Mouse (Mus musculus): Measurements from ENCODE around the gene Pde10a. TPM values are rescaled to one million over a fixed set of nuclear protein-coding genes. Genes with fewer than 3 reads are reported as not detected.
A peak's percentile ranks its signal among the peaks of the same experiment; 100 is the strongest.

Gene Pde10a
- polyA plus RNA-seq, 1 experiment from 2014 or later, result 0.88 TPM

GRCm38 (mm10) chr17:8728646-8729045 lies 203.5 kb downstream of the Pde10a start:
- H3K4me2 ChIP-seq (ENCODE audit: low read depth, low read length), result no peak overlapping the region
- no peaks in the 10 kb centered on the region for H3K4me1 ChIP-seq (replicated peaks; ENCODE audit: control insufficient read depth, insufficient read depth, low read length)
- H3K27me3 ChIP-seq (ENCODE audit: control insufficient read depth, insufficient read depth, low read depth, low read length), result no peaks in the 10 kb centered on the region
- WGBS, result 45% methylated on average over 7 of the region's 7 CpGs
- no peak overlapping the region for H3K4me3 ChIP-seq (ENCODE audit: low read length)
- no peaks in the 10 kb centered on the region for H3K36me3 ChIP-seq (ENCODE audit: control insufficient read depth, insufficient read depth, low read length)
- H3K27ac ChIP-seq (ENCODE audit: low read length), result no peak overlapping the region
- no peaks in the 10 kb centered on the region for H3K9me3 ChIP-seq (ENCODE audit: control insufficient read depth, low read length)
- no peak overlapping the region for H3K9ac ChIP-seq (ENCODE audit: low read length)
- ATAC-seq (ENCODE audit: low read depth), result no peak

DNA sequence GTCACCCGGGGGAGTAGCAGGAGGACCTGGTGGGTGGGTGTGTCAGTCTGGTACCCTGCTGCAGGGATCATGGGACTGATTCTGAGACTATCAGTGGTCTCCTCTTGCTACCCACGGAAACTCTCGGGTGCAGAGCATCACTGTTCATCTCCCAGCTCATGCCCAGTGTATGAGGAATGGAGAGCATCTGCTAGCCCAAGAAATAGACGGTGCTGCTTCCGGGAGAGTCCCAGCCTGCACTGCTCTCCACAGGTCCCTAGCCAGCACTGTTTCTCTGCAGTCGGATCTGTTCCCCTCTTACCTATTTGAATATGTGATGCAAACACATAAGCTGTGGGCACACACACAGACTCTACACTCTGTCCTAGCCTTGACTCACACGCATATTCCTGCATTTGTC lies 204.6 kb downstream of the Pde10a start:
- WGBS, result 70% methylated on average over 7 of the region's 7 CpGs
- H3K4me3 ChIP-seq (ENCODE audit: low read length), result no peak overlapping the region
- H3K27ac ChIP-seq (ENCODE audit: low read length), result no peak overlapping the region
- no peak overlapping the region for H3K4me2 ChIP-seq (ENCODE audit: low read depth, low read length)
- no peaks in the 10 kb centered on the region for H3K4me1 ChIP-seq (replicated peaks; ENCODE audit: control insufficient read depth, insufficient read depth, low read length)
- no peak for ATAC-seq (ENCODE audit: low read depth)
- H3K36me3 ChIP-seq (ENCODE audit: control insufficient read depth, insufficient read depth, low read length), result no peaks in the 10 kb centered on the region
- no peaks in the 10 kb centered on the region for H3K9me3 ChIP-seq (ENCODE audit: control insufficient read depth, low read length)
- H3K9ac ChIP-seq (ENCODE audit: low read length), result no peak overlapping the region
- no peaks in the 10 kb centered on the region for H3K27me3 ChIP-seq (ENCODE audit: control insufficient read depth, insufficient read depth, low read depth, low read length)

DNA sequence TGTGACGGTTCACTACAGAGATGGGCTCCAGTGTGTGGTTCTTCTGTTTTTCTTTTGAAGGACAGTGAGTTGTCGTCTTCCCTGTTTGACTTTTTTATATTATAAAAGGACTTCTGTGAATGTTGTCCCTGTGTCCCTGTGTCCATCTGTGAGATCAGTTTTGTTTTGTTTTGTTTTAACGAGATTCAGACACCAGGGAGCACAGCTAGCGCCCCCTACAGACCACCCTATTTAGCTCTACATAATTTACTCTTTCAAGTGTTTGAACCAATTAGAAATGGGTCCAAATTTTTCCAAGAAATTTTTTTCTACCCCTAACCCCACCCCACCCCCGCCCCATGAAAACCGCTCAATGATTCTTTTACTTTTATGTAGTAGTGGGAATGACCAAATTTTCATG lies 205.9 kb downstream of the Pde10a start:
- H3K9ac ChIP-seq (ENCODE audit: low read length), result no peak overlapping the region
- H3K27me3 ChIP-seq (ENCODE audit: control insufficient read depth, insufficient read depth, low read depth, low read length), result no peaks in the 10 kb centered on the region
- WGBS, result 51% methylated on average over 6 of the region's 6 CpGs

GRCm38 (mm10) chr17:8736259-8736658 lies 211.1 kb downstream of the Pde10a start:
- Histone ChIP-seq H3K4me2 (ENCODE audit: low read depth, low read length) (no peak overlapping the region), H3K27ac (ENCODE audit: low read length) (no peak overlapping the region), H3K9ac (ENCODE audit: low read length) (no peak overlapping the region), H3K4me1 (replicated peaks; ENCODE audit: control insufficient read depth, insufficient read depth, low read length) (no peaks in the 10 kb centered on the region), H3K9me3 (ENCODE audit: control insufficient read depth, low read length) (no peaks in the 10 kb centered on the region), H3K36me3 (ENCODE audit: control insufficient read depth, insufficient read depth, low read length) (no peaks in the 10 kb centered on the region), H3K27me3 (ENCODE audit: control insufficient read depth, insufficient read depth, low read depth, low read length) (no peaks in the 10 kb centered on the region), H3K4me3 (ENCODE audit: low read length) (no peak overlapping the region)
- 74% methylated on average over 6 of the region's 6 CpGs for WGBS
- no peak for ATAC-seq (ENCODE audit: low read depth)

More for the DNA sequence above, 205.9 kb downstream of the Pde10a start:
- Histone ChIP-seq H3K27ac (ENCODE audit: low read length) (no peak overlapping the region), H3K4me2 (ENCODE audit: low read depth, low read length) (no peak overlapping the region), H3K4me1 (replicated peaks; ENCODE audit: control insufficient read depth, insufficient read depth, low read length) (no peaks in the 10 kb centered on the region), H3K9me3 (ENCODE audit: control insufficient read depth, low read length) (no peaks in the 10 kb centered on the region), H3K4me3 (ENCODE audit: low read length) (no peak overlapping the region), H3K36me3 (ENCODE audit: control insufficient read depth, insufficient read depth, low read length) (no peaks in the 10 kb centered on the region)
- no peak for ATAC-seq (ENCODE audit: low read depth)

DNA sequence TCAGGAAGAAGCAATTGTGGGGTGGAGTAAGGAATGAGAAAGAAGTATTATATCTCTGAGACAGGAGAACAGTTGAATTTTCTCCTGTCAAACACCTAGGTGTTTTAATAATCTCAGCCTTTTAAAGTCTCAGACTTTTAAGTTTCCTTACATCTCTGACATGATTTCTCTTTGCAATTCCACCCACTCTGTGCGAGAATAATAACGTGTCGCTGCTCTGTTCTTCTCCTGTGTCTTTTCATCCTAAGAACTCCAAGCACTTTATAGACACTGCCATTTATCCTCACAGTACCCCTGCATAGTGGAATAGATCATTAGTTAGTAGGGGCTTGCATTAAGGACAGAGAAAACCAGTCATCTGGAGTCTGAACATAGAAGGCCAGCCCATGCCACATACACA lies 217.6 kb downstream of the Pde10a start:
- H3K36me3 ChIP-seq (ENCODE audit: control insufficient read depth, insufficient read depth, low read length), result no peaks in the 10 kb centered on the region
- no peak overlapping the region for H3K4me3 ChIP-seq (ENCODE audit: low read length)
- ATAC-seq (ENCODE audit: low read depth), result no peak
- 75% methylated on average over 3 of the region's 3 CpGs for WGBS
- no peaks in the 10 kb centered on the region for H3K4me1 ChIP-seq (replicated peaks; ENCODE audit: control insufficient read depth, insufficient read depth, low read length)
- H3K27ac ChIP-seq (ENCODE audit: low read length), result no peak overlapping the region
- H3K9me3 ChIP-seq (ENCODE audit: control insufficient read depth, low read length), result no peaks in the 10 kb centered on the region
- no peak overlapping the region for H3K4me2 ChIP-seq (ENCODE audit: low read depth, low read length)
- no peak overlapping the region for H3K9ac ChIP-seq (ENCODE audit: low read length)
- H3K27me3 ChIP-seq (ENCODE audit: control insufficient read depth, insufficient read depth, low read depth, low read length), result no peaks in the 10 kb centered on the region

GRCm38 (mm10) chr17:8745334-8745733 lies 220.2 kb downstream of the Pde10a start:
- H3K27me3 ChIP-seq (ENCODE audit: control insufficient read depth, insufficient read depth, low read depth, low read length), result no peaks in the 10 kb centered on the region
- no peaks in the 10 kb centered on the region for H3K4me1 ChIP-seq (replicated peaks; ENCODE audit: control insufficient read depth, insufficient read depth, low read length)
- no peaks in the 10 kb centered on the region for H3K36me3 ChIP-seq (ENCODE audit: control insufficient read depth, insufficient read depth, low read length)
- no peaks in the 10 kb centered on the region for H3K9me3 ChIP-seq (ENCODE audit: control insufficient read depth, low read length)
- H3K4me3 ChIP-seq (ENCODE audit: low read length), result no peak overlapping the region
- no peak for ATAC-seq (ENCODE audit: low read depth)
- no peak overlapping the region for H3K27ac ChIP-seq (ENCODE audit: low read length)
- H3K4me2 ChIP-seq (ENCODE audit: low read depth, low read length), result no peak overlapping the region
- 47% methylated on average over 1 of the region's 1 CpGs for WGBS
- no peak overlapping the region for H3K9ac ChIP-seq (ENCODE audit: low read length)

DNA sequence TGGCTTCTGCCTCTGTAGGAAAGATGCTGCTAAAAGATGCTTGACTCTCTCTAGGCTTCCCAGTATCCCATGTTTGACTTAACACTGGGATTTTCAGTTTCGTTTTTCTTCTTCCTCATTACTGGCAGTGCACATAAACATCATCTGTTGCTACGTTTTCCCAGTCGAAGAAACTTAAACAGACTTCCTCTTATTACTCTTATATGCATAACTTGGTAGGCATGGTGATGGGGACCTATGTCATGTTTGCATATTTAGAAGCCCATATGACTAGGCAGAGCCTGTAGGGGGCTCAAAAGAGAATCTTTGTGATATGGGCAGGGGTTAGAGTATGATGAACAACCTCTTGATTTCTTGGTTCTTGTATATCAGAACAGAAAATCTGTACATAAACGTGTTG lies 224.3 kb downstream of the Pde10a start:
- Histone ChIP-seq H3K27ac (ENCODE audit: low read length) (no peak overlapping the region), H3K27me3 (ENCODE audit: control insufficient read depth, insufficient read depth, low read depth, low read length) (no peaks in the 10 kb centered on the region), H3K4me1 (replicated peaks; ENCODE audit: control insufficient read depth, insufficient read depth, low read length) (no peaks in the 10 kb centered on the region), H3K36me3 (ENCODE audit: control insufficient read depth, insufficient read depth, low read length) (no peaks in the 10 kb centered on the region), H3K4me3 (ENCODE audit: low read length) (no peak overlapping the region), H3K9me3 (ENCODE audit: control insufficient read depth, low read length) (no peaks in the 10 kb centered on the region), H3K4me2 (ENCODE audit: low read depth, low read length) (no peak overlapping the region), H3K9ac (ENCODE audit: low read length) (no peak overlapping the region)
- ATAC-seq (ENCODE audit: low read depth), result no peak
- whole genome bisulfite sequencing, result 61% methylated on average over 4 of the region's 4 CpGs

DNA sequence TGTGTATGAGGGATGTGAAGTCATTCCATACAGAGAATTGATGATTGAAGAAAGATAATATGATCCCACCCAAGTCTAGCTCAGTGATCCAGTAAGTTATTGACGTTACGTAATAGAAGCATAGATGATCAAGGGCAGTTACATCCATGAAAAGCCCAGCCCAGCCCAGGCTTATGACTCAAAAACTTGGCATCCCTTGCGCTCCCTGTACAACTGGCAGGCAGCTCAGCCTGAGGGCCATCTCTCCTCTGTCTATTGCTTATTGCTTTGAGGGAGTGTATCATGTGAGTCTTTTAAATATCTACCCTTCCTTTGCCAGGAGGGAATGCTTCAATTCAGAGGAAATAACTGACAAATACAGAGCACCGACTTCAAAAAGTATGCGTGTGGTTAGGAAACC lies 232.4 kb downstream of the Pde10a start:
- H3K36me3 ChIP-seq (ENCODE audit: control insufficient read depth, insufficient read depth, low read length), result no peaks in the 10 kb centered on the region
- 85% methylated on average over 5 of the region's 5 CpGs for WGBS
- no peak overlapping the region for H3K27ac ChIP-seq (ENCODE audit: low read length)
- H3K4me3 ChIP-seq (ENCODE audit: low read length), result no peak overlapping the region
- H3K4me1 ChIP-seq (replicated peaks; ENCODE audit: control insufficient read depth, insufficient read depth, low read length), result no peaks in the 10 kb centered on the region
- H3K27me3 ChIP-seq (ENCODE audit: control insufficient read depth, insufficient read depth, low read depth, low read length), result no peaks in the 10 kb centered on the region
- no peak overlapping the region for H3K9ac ChIP-seq (ENCODE audit: low read length)
- H3K9me3 ChIP-seq (ENCODE audit: control insufficient read depth, low read length), result no peaks in the 10 kb centered on the region
- H3K4me2 ChIP-seq (ENCODE audit: low read depth, low read length), result no peak overlapping the region
- ATAC-seq (ENCODE audit: low read depth), result no peak

DNA sequence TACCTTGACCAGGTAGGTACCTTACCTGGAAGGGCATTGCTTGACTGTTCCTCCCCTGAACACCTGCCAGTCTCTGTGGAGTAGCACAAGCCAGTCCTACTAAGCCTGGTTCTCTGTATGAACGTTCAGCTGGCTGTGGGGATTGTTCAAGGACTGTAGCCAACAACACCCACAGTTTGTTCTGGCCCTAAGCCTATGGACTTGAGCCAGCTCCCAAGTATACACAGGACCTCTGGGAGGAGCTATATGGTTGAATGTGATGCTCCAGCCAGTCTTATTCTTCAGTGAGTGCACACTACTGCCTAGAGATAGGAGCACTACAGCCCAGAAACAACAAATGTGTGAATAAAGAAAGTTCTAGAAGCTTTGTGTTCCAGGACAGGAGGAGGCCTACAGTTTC lies 238.1 kb downstream of the Pde10a start:
- ATAC-seq (ENCODE audit: low read depth), result peak; percentile 65

DNA sequence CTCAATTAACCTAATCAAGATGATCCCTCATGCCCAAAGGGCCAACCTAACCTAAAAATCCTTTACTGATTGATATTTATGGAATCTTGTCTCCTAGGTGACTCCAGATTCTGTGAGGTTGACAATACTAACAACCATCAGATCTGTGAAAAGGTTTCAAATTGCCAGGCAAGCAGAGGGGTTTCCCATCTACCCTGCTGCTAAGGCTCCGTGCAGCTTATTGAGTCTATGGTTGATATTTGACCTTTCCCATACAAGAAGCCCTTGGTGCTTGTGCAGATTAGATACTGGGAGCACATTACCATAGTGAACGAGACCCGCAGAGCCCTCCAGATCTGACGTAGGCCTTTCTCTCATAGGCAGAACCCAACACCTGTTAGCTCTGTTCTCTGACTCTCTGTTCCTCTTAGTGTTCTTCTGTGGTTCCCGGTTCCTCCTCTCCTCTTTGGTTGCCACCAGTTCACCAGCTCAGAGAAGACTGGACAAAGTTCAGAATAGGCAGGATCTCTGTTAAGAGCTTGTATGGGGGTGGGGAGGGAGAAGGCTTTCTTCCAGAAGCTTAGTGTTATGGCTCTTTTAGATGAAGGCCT lies 240.9 kb downstream of the Pde10a start:
- H3K4me2 ChIP-seq (ENCODE audit: low read depth, low read length), result no peak overlapping the region
- H3K9ac ChIP-seq (ENCODE audit: low read length), result no peak overlapping the region
- peaks cover 3% of the 10 kb centered on the region; the same call in 1 of the 2 replicates for H3K9me3 ChIP-seq (ENCODE audit: control insufficient read depth, low read length)
- no peaks in the 10 kb centered on the region for H3K27me3 ChIP-seq (ENCODE audit: control insufficient read depth, insufficient read depth, low read depth, low read length)
- ATAC-seq (ENCODE audit: low read depth), result no peak
- H3K4me1 ChIP-seq (replicated peaks; ENCODE audit: control insufficient read depth, insufficient read depth, low read length), result no peaks in the 10 kb centered on the region
- no peaks in the 10 kb centered on the region for H3K36me3 ChIP-seq (ENCODE audit: control insufficient read depth, insufficient read depth, low read length)
- no peak overlapping the region for H3K4me3 ChIP-seq (ENCODE audit: low read length)
- H3K27ac ChIP-seq (ENCODE audit: low read length), result no peak overlapping the region
- WGBS, result 88% methylated on average over 5 of the region's 5 CpGs

More for the DNA sequence above, 238.1 kb downstream of the Pde10a start:
- Histone ChIP-seq H3K4me1 (replicated peaks; ENCODE audit: control insufficient read depth, insufficient read depth, low read length) (no peaks in the 10 kb centered on the region), H3K9ac (ENCODE audit: low read length) (no peak overlapping the region), H3K9me3 (ENCODE audit: control insufficient read depth, low read length) (no peaks in the 10 kb centered on the region), H3K36me3 (ENCODE audit: control insufficient read depth, insufficient read depth, low read length) (no peaks in the 10 kb centered on the region), H3K4me2 (ENCODE audit: low read depth, low read length) (no peak overlapping the region), H3K4me3 (ENCODE audit: low read length) (no peak overlapping the region), H3K27me3 (ENCODE audit: control insufficient read depth, insufficient read depth, low read depth, low read length) (no peaks in the 10 kb centered on the region), H3K27ac (ENCODE audit: low read length) (no peak overlapping the region)
- 8% methylated on average over 1 of the region's 1 CpGs for WGBS

Data from lung, embryonic 16.5 days (tissue).